Mouse (Mus musculus) heart, adult 11 months (tissue): ENCODE data around the gene Zc3h12c.
A peak's percentile ranks its signal among the peaks of the same experiment; 100 is the strongest.

Experiments
- DNase-seq: peaks from one replicate; pipeline ENCODE4 v3.0.0; 2022

The Zc3h12c gene

DNA sequence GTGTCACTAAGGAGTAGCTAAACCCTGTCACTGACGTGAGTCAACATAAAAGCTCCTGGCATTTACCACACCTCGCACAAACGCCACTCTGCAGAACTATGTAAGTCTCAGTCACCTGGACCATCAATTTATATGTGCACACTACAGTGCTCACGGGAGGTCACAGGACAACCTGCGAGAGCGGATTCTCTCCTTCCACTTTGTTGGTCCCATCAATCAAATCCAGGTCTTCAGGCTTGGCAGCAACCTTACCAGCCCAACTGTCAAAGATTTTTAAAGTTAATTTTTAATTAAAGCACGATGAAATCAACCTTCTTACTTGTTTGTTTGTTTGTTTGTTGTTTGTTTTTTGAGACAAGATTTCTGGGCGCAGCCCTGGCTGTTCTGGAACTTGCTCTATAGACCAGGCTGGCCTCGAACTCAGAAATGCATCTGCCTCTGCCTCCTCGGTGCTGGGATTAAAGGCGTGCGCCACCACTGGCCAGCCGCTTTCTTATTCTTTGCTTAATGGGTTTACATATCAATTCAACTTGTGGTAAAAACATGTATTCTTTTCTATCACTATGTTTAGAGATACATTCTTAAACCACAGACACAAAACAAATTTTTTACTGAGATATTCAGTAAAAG, 3.2 kb downstream of the Zc3h12c start:
- DNase-seq, result peak; percentile 70

DNA sequence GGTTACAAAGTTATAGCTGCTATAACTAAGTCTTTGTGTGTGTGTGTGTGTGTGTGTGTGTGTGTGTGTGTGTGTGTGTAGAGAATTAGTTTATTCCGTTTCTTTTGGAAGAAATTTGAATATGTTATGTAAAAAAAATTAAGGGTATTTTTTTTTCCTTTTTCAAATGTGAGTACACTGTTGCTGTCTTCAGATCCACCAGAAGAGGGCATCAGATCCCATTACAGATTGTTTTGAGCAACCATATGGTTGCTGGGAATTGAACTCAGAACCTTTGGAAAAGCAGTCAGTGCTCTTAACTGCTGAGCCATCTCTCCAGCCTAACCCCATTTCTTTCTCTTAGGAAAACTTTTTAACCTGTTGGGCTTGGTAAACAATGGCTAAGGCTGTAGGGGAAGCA, 7.9 kb downstream of the Zc3h12c start:
- DNase-seq, result peak; percentile 1

DNA sequence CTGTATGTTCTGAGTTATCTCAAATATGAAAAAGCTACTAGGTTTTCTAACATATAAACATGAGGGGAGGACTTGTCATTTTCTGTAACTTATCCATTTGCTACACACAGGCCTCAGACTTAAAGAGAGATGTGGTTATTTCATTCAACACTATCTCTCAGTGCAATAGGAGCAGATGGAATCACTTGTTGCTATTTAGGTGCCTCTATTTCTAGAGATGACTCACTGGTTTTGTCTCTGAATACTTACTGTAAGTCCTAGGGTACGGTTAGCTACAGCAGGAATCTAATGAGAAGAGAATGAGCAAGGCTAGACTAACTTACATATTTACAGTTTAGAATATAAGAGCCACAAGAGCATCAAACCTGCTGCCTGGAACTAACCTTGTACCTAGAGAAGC, 9.8 kb downstream of the Zc3h12c start:
- peak; percentile 44 for DNase-seq

DNA sequence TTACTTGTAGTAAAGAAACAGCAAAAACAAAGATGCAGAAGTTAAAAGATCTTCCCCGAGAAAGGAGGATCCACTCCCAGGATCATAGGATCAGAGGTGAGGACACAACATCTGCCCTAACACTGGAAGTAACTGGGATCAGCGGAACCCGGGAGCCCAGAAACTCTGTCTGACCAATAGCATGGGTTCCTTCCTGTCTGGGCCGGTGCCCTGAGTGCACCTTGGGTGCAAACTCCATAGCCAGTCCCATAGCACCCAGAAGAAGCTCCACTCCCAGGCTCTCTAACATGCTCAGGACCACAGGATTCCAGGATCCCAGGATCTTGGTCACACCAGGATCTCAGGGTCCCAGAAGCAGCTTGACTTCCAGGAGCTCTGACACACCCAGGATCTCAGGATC, 13.0 kb downstream of the Zc3h12c start:
- DNase-seq, result peak; percentile 88

GRCm38 (mm10) chr9:52154253-52154652, 14.1 kb downstream of the Zc3h12c start:
- DNase-seq, result peak; percentile 93

DNA sequence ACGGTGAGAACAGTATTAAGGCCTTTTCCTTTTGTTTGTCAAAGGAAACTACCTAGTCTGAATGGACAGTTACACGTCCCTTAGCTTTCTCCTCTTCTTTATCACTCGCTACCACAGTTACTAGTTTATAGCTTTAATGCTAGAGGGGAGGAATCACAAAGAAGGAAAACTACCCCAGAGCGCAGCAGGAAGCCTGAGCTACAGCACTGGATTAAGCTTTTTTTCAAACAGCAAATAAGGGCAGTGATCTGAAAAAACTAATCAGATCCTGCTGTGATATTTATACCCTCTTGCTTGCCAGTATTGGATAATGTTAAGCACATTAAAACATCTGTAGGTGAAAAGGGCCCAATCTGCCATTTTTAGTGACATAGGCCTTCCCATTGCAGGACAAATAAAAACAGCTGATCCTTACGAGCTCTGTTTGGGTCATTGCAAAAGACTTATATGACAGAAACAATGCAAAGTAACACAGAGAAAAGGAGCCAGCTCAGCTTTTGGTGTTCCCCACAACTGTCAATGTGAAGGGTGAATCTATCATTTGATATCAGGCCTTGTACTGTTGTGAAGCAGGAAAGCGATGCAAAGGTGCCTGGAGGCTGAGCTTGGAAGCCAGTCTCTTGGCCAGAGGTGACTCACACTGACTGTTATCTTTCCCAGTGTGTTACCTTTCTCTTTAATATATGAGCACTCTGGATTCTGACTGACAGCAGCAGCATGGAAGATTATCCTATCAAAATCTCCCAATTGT, 16.1 kb downstream of the Zc3h12c start:
- peak; percentile 70 for DNase-seq

DNA sequence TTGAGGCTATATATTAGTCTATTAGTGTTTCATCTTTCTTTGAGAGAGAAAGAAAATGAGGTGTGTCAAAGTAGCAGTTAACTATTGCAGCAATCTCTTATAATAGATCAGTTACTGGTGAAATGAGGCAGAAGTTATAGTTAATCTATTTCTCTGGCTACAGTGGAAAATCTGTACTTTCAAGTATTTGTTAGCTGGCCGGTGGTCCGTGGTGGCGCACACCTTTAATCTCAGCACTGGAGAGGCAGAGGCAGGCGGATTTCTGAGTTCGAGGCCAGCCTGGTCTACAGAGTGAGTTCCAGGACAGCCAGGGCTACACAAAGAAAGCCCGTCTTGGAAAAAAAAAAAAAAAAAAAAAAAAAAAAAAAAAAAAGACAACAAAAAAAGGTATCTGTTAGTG, 18.6 kb downstream of the Zc3h12c start:
- peak; percentile 60 for DNase-seq

DNA sequence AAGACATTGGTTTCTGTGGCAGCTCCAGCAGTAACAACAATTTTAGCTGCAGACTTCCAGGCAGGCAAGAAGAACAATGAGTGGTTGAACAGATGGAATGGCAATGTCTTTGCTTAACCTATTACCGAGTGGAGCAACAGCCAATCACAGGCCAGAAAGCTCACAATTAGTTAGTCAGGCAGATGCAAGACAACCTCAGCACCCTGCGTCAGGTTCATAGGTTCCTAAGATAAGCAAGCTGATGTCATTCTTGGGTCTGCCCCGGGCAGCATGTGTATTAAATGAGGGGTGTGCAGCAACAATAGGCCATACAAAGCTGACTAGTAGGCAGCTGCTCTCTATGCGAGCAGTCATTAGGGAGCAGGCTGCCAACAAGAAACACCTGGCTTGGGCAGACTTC, 19.1 kb downstream of the Zc3h12c start:
- peak; percentile 97 for DNase-seq

DNA sequence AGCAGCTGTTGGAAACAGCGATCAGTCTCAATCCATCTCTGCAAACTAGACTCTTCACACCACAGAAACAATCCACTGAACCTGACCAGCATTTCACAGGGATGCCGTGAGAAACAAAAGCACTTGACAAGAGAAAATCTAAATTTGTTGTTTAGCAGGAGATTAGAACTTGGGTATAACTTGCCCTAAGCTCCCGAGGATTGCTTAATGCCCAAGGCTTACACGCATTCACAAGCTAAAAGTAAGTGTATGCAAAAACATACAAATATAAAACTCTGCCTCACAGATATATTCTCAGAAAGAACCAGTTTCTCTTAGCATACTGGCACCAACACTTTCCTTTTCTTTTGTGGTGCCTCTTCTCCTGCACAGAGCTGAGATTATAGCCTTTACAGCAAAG, 19.5 kb downstream of the Zc3h12c start:
- no peak for DNase-seq

GRCm38 (mm10) chr9:52148311-52148710, 20.1 kb downstream of the Zc3h12c start:
- no peak for DNase-seq

- DNase-seq, result no peak
Measured at GRCm38 (mm10) chr9:52146241-52146640, 22.1 kb downstream of the Zc3h12c start.

DNA sequence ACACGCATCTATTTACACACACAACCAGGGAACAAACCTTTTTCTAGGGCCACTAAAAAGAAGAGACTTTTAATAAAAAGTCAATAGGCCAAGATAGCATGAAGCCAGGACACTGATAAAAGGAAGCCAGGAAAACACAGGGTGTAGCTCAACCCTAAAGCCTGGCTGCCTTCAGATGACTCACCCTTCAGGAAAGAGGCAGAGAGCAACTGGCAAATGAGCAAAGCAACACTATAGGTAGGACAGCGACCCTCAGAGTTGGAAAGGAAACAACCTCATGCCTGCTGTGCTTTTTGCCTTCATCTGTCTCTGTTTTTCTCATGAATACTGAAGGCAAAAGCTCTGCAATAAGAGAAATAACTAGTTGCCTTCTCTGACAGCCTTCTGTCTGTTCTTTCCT, 35.6 kb downstream of the Zc3h12c start:
- no peak for DNase-seq

GRCm38 (mm10) chr9:52130348-52130747, 38.0 kb downstream of the Zc3h12c start:
- DNase-seq, result no peak

GRCm38 (mm10) chr9:52125225-52125624, 43.1 kb downstream of the Zc3h12c start:
- DNase-seq, result peak; percentile 43

DNA sequence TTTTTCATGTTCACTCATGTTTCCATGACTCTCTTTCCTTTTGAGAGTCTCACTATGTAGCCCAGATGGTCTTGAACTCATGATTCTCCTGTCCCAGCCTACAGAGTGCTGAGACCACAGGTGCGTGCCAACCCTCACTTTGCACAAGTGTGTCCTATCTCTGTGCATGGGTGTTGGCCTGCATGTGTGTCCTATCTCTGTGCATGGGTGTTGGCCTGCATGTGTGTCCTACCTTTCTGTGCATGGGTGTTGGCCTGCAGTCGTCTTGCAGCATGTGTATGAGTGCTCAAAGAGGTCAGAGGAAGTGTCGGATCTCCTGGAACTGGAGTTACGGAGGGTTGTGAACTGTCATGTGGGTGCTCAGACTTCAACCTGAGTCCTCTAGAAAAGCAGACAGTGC, 49.2 kb downstream of the Zc3h12c start:
- DNase-seq, result peak; percentile 83

GRCm38 (mm10) chr9:52113091-52113490, 55.3 kb downstream of the Zc3h12c start:
- DNase-seq, result peak; percentile 73

- DNase-seq, result no peak
Measured at GRCm38 (mm10) chr9:52110738-52111137, 57.6 kb downstream of the Zc3h12c start.

DNA sequence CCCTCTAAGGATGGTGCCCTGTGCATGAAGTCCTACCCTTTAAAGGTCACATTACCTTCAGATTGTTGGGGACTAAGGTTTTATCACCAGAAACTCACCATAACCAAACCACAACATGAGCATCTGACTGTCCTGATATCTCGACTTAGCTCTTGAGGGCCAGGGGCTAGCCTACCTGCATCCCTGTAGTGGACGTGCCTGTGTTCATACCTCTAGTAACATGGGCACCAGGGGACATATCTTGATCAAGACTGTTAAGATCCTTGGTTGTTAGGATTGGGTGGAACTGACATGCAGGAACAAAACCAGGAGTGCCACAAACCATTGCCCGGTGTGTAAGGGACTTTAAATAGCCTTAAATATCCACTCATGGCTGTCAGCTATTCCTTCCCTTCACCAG, 61.2 kb downstream of the Zc3h12c start:
- peak; percentile 82 for DNase-seq

DNA sequence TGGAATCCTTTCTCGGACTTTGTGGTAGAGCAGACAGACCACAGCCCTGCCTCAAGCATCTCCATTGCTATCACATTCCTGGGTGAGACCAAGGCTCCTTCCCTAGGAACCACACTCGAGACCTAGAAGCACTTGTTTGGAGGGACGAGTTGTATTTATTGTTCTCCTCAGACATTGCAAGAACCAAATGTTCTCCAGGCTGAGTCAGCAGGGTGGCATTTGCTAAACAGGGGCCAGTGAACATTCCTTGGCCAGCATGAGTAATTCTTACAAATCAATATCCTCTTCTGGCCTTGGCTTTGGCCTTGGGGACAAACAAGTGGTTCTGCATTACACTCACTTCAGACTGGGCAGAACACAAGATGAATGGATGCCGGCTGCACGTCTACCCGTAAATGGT, 62.9 kb downstream of the Zc3h12c start:
- peak; percentile 74 for DNase-seq

GRCm38 (mm10) chr9:52104225-52104615, 64.2 kb downstream of the Zc3h12c start:
- peak; percentile 82 for DNase-seq

DNA sequence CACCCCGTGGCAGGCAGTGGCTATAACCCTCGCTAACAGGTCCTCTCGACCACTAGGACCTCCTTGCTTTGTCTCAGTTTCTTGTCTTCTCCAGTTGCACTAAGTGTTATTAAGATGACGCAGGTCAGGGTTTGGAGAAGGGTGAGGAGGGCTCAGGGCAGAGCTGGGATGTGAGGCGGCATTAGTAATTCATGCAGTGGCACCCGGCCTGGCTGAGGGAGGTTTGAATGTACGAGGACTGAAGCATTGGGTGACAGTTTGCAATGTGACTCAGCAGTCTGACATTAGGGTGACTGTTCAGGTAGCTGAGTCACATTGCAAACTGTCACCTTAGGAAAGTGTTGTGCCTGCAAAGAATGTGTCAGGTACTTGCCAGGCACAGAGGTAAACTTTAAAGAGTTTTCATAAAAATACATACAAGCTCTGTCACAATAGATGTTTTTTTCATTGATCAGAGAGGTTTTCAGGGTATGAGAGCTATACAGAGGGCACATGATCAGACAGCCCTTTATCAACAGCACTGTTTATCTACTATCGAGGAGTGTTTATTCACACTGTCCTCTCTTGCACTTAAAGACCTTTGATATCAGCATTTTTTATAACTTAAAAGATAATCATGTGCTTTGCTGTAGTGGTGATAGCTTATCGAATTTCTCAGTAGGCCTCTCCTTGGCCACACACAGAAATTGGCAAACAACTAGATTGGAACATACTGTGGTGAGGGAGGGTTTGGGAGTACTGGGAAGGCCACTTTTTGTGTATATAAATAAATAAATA, 64.7 kb downstream of the Zc3h12c start:
- DNase-seq, result peak; percentile 79

- DNase-seq, result peak; percentile 90
Measured at GRCm38 (mm10) chr9:52102060-52102844, 66.1 kb downstream of the Zc3h12c start.

- peak; percentile 87 for DNase-seq
Measured at GRCm38 (mm10) chr9:52100426-52100825, 67.9 kb downstream of the Zc3h12c start.
